Mouse (Mus musculus): ENCODE measurements around the gene Tspan9. TPM values are rescaled to one million over a fixed set of nuclear protein-coding genes. Genes with fewer than 3 reads are reported as not detected.

The Tspan9 gene
- total RNA-seq, 1 experiment, result 161 TPM

DNA sequence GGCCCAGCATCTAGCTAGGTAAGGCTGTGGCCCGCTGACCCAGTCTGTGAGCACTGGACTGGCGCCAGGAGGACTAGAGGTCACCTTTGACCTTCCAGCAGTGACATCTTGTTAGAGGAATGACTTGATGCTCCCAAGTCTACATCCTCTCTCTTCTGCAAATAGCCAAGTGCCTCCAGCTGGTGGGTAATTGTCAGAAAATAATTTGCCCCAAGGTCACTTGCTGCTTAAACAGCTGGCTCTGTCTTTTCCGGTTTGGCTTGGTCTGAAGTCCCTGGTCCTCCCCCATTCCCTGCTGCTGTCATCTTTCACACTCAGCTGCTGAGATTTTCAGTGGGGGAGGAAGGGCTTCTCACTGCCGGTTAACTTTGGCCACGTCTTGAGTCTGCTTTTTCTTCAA is 210.7 kb downstream of the Tspan9 start:
- Histone ChIP-seq H3K27ac (ENCODE audit: insufficient read depth, low read depth, low read length, poor library complexity, severe bottlenecking) (no peak overlapping the region), H3K4me3 (ENCODE audit: insufficient read depth in 1 of 2, low read depth in 1 of 2, low read length in 2 of 2, poor library complexity in 1 of 2, severe bottlenecking in 1 of 2) (no peak overlapping the region), H3K4me1 (ENCODE audit: control insufficient read depth in 2 of 2, insufficient read depth in 2 of 2, low read length in 2 of 2, poor library complexity in 1 of 2) (no peaks in the 10 kb centered on the region), H3K36me3 (ENCODE audit: control insufficient read depth, insufficient read depth, low read length, poor library complexity, severe bottlenecking) (no peaks in the 10 kb centered on the region), H3K9me3 (ENCODE audit: control insufficient read depth, insufficient read depth, low read depth, low read length) (no peaks in the 10 kb centered on the region), H3K9ac (ENCODE audit: insufficient read depth, low read depth, low read length, poor library complexity, severe bottlenecking) (no peak overlapping the region)
- TF ChIP-seq ZNF384 (IDR thresholded peaks at IDR 0.05; ENCODE audit: low read depth, low read length) (no peak), MAFK (IDR thresholded peaks at IDR 0.05; ENCODE audit: insufficient read depth, low read depth, low read length) (no peak), CHD2 (IDR thresholded peaks at IDR 0.05; ENCODE audit: low read depth, low read length) (no peak), HCFC1 (IDR thresholded peaks at IDR 0.05; ENCODE audit: borderline replicate concordance, insufficient read depth, low read length) (no peak), ZC3H11A (IDR thresholded peaks at IDR 0.05; ENCODE audit: borderline replicate concordance, low read depth, low read length) (no peak)
- in situ Hi-C loops (cut with MboI; ENCODE audit: low sequenced_read_pairs in 2 of 2, unreplicated experiment in 2 of 2), result no loop called here
- DNase-seq (ENCODE audit: low read depth, low spot score), result no peak

DNA sequence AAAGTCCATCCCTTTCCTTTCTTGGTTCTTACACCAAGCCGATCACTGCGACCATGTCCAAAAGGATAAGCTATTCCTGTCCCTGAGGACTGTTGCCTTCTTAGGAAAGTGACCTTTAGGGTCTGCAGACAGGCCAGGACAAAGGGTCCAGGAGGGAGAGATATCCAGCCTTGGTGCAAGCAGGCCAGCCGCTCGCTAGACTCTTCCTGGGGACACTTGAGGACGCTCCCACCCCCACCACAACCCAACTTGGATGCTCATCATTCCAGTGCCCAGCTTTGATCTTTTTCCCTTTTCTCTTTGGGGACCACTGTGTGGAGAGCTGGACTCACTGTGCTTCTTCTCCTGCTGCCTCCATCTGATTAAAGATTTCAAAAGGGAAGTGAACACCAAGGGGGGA is 214.7 kb downstream of the Tspan9 start:
- no peak for TF ChIP-seq ZNF384 (IDR thresholded peaks at IDR 0.05; ENCODE audit: low read depth, low read length)
- TF ChIP-seq ZC3H11A (IDR thresholded peaks at IDR 0.05; ENCODE audit: borderline replicate concordance, low read depth, low read length), result no peak
- TF ChIP-seq MAFK (IDR thresholded peaks at IDR 0.05; ENCODE audit: insufficient read depth, low read depth, low read length), result no peak
- no peak for TF ChIP-seq HCFC1 (IDR thresholded peaks at IDR 0.05; ENCODE audit: borderline replicate concordance, insufficient read depth, low read length)
- TF ChIP-seq CHD2 (IDR thresholded peaks at IDR 0.05; ENCODE audit: low read depth, low read length), result no peak

DNA sequence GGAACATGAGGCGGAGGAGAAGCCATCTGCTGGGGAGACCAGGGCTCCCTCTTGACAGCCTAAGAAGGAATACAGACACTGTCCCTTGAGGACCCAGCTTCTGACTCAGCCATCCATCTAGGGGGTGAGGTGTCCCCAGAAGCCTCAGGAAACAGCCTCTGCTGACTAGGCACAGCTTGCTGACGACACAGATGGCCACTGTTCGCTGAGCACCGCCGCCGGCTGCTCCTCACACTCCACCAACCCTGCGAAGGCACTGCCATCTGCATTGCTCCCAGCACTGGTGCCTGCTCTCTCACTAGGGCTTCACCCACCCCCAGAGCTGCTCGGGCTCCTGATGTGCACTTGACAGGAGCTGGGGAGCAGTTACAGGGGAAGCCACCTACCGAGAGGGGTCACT is 217.5 kb downstream of the Tspan9 start:
- no peak for TF ChIP-seq MAFK (IDR thresholded peaks at IDR 0.05; ENCODE audit: insufficient read depth, low read depth, low read length)
- no peak for TF ChIP-seq HCFC1 (IDR thresholded peaks at IDR 0.05; ENCODE audit: borderline replicate concordance, insufficient read depth, low read length)
- TF ChIP-seq ZNF384 (IDR thresholded peaks at IDR 0.05; ENCODE audit: low read depth, low read length), result no peak
- no peak for TF ChIP-seq ZC3H11A (IDR thresholded peaks at IDR 0.05; ENCODE audit: borderline replicate concordance, low read depth, low read length)
- no peak for TF ChIP-seq CHD2 (IDR thresholded peaks at IDR 0.05; ENCODE audit: low read depth, low read length)
- no peaks in the 10 kb centered on the region for H3K9me3 ChIP-seq (ENCODE audit: control insufficient read depth, insufficient read depth, low read depth, low read length)
- no peak overlapping the region for H3K27ac ChIP-seq (ENCODE audit: insufficient read depth, low read depth, low read length, poor library complexity, severe bottlenecking)
- H3K4me1 ChIP-seq (ENCODE audit: control insufficient read depth in 2 of 2, insufficient read depth in 2 of 2, low read length in 2 of 2, poor library complexity in 1 of 2), result no peaks in the 10 kb centered on the region
- in situ Hi-C loops (cut with MboI; ENCODE audit: low sequenced_read_pairs in 2 of 2, unreplicated experiment in 2 of 2), result no loop called here
- H3K36me3 ChIP-seq (ENCODE audit: control insufficient read depth, insufficient read depth, low read length, poor library complexity, severe bottlenecking), result no peaks in the 10 kb centered on the region
- no peak overlapping the region for H3K4me3 ChIP-seq (ENCODE audit: insufficient read depth in 1 of 2, low read depth in 1 of 2, low read length in 2 of 2, poor library complexity in 1 of 2, severe bottlenecking in 1 of 2)
- no peak overlapping the region for H3K9ac ChIP-seq (ENCODE audit: insufficient read depth, low read depth, low read length, poor library complexity, severe bottlenecking)
- no peak for DNase-seq (ENCODE audit: low read depth, low spot score)

More for the DNA sequence above, 214.7 kb downstream of the Tspan9 start:
- Histone ChIP-seq H3K9me3 (ENCODE audit: control insufficient read depth, insufficient read depth, low read depth, low read length) (no peaks in the 10 kb centered on the region), H3K4me1 (ENCODE audit: control insufficient read depth in 2 of 2, insufficient read depth in 2 of 2, low read length in 2 of 2, poor library complexity in 1 of 2) (no peaks in the 10 kb centered on the region), H3K27ac (ENCODE audit: insufficient read depth, low read depth, low read length, poor library complexity, severe bottlenecking) (no peak overlapping the region), H3K4me3 (ENCODE audit: insufficient read depth in 1 of 2, low read depth in 1 of 2, low read length in 2 of 2, poor library complexity in 1 of 2, severe bottlenecking in 1 of 2) (no peak overlapping the region), H3K36me3 (ENCODE audit: control insufficient read depth, insufficient read depth, low read length, poor library complexity, severe bottlenecking) (no peaks in the 10 kb centered on the region), H3K9ac (ENCODE audit: insufficient read depth, low read depth, low read length, poor library complexity, severe bottlenecking) (no peak overlapping the region)
- in situ Hi-C loops (cut with MboI; ENCODE audit: low sequenced_read_pairs in 2 of 2, unreplicated experiment in 2 of 2), result no loop called here
- DNase-seq (ENCODE audit: low read depth, low spot score), result no peak

DNA sequence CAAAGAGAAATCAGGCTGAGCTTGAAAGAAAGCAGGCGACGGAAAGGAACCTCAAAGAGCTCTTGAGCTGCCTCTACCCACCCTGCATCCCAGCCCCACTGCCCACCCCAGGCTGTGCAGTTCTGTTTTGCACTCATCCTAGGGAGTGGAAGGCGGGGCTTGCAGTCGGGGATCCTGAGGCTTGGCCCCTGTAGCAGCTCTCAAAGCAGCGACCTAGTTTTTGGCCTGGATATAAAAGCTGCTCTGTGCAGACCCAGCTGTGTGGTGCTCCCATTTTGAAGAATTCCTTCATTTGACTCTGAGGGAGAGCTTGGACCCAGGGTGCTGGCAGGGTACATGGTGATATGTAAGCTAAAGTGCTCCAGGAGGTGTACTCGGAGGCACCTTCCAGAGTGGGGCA is 218.6 kb downstream of the Tspan9 start:
- DNase-seq (ENCODE audit: low read depth, low spot score), result no peak
- H3K36me3 ChIP-seq (ENCODE audit: control insufficient read depth, insufficient read depth, low read length, poor library complexity, severe bottlenecking), result no peaks in the 10 kb centered on the region
- no peak overlapping the region for H3K4me3 ChIP-seq (ENCODE audit: insufficient read depth in 1 of 2, low read depth in 1 of 2, low read length in 2 of 2, poor library complexity in 1 of 2, severe bottlenecking in 1 of 2)
- H3K27ac ChIP-seq (ENCODE audit: insufficient read depth, low read depth, low read length, poor library complexity, severe bottlenecking), result no peak overlapping the region
- H3K4me1 ChIP-seq (ENCODE audit: control insufficient read depth in 2 of 2, insufficient read depth in 2 of 2, low read length in 2 of 2, poor library complexity in 1 of 2), result no peaks in the 10 kb centered on the region
- in situ Hi-C loops (cut with MboI; ENCODE audit: low sequenced_read_pairs in 2 of 2, unreplicated experiment in 2 of 2), result no loop called here
- no peak for TF ChIP-seq HCFC1 (IDR thresholded peaks at IDR 0.05; ENCODE audit: borderline replicate concordance, insufficient read depth, low read length)
- no peak for TF ChIP-seq MAFK (IDR thresholded peaks at IDR 0.05; ENCODE audit: insufficient read depth, low read depth, low read length)
- no peak for TF ChIP-seq CHD2 (IDR thresholded peaks at IDR 0.05; ENCODE audit: low read depth, low read length)
- TF ChIP-seq ZC3H11A (IDR thresholded peaks at IDR 0.05; ENCODE audit: borderline replicate concordance, low read depth, low read length), result no peak
- no peak for TF ChIP-seq ZNF384 (IDR thresholded peaks at IDR 0.05; ENCODE audit: low read depth, low read length)
- no peaks in the 10 kb centered on the region for H3K9me3 ChIP-seq (ENCODE audit: control insufficient read depth, insufficient read depth, low read depth, low read length)
- H3K9ac ChIP-seq (ENCODE audit: insufficient read depth, low read depth, low read length, poor library complexity, severe bottlenecking), result no peak overlapping the region

DNA sequence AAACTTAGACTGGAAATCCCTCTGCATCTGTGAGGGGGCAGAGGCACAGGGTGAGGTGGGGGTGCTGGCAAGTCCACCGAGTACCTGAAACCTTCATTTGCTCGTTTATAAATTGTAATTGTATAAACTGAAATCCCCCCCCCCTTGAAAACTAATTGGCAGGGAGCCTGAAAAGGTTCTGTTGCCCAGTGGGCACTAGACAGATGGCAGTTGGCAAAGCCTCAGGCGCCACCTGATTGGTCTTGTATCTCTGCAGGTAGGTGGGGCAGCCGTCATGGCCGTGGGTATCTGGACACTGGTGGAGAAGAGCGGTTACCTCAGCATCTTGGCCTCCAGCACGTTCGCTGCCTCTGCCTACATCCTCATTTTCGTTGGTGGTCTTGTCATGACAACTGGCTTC is 220.1 kb downstream of the Tspan9 start:
- H3K27ac ChIP-seq (ENCODE audit: insufficient read depth, low read depth, low read length, poor library complexity, severe bottlenecking), result no peak overlapping the region
- in situ Hi-C loops (cut with MboI; ENCODE audit: low sequenced_read_pairs in 2 of 2, unreplicated experiment in 2 of 2), result no loop called here
- TF ChIP-seq HCFC1 (IDR thresholded peaks at IDR 0.05; ENCODE audit: borderline replicate concordance, insufficient read depth, low read length), result no peak
- TF ChIP-seq ZNF384 (IDR thresholded peaks at IDR 0.05; ENCODE audit: low read depth, low read length), result no peak
- TF ChIP-seq CHD2 (IDR thresholded peaks at IDR 0.05; ENCODE audit: low read depth, low read length), result no peak
- TF ChIP-seq ZC3H11A (IDR thresholded peaks at IDR 0.05; ENCODE audit: borderline replicate concordance, low read depth, low read length), result no peak
- TF ChIP-seq MAFK (IDR thresholded peaks at IDR 0.05; ENCODE audit: insufficient read depth, low read depth, low read length), result no peak

More for the DNA sequence above, 220.1 kb downstream of the Tspan9 start:
- Histone ChIP-seq H3K36me3 (ENCODE audit: control insufficient read depth, insufficient read depth, low read length, poor library complexity, severe bottlenecking) (no peaks in the 10 kb centered on the region), H3K4me3 (ENCODE audit: insufficient read depth in 1 of 2, low read depth in 1 of 2, low read length in 2 of 2, poor library complexity in 1 of 2, severe bottlenecking in 1 of 2) (no peak overlapping the region), H3K4me1 (ENCODE audit: control insufficient read depth in 2 of 2, insufficient read depth in 2 of 2, low read length in 2 of 2, poor library complexity in 1 of 2) (no peaks in the 10 kb centered on the region), H3K9me3 (ENCODE audit: control insufficient read depth, insufficient read depth, low read depth, low read length) (no peaks in the 10 kb centered on the region), H3K9ac (ENCODE audit: insufficient read depth, low read depth, low read length, poor library complexity, severe bottlenecking) (no peak overlapping the region)
- no peak for DNase-seq (ENCODE audit: low read depth, low spot score)
